Mouse (Mus musculus): Measurements from ENCODE around the gene Gm21970. TPM values are rescaled to one million over a fixed set of nuclear protein-coding genes. Genes with fewer than 3 reads are reported as not detected.

The Gm21970 gene
- total RNA-seq, 2 experiments from 2014 or later = not detected

DNA sequence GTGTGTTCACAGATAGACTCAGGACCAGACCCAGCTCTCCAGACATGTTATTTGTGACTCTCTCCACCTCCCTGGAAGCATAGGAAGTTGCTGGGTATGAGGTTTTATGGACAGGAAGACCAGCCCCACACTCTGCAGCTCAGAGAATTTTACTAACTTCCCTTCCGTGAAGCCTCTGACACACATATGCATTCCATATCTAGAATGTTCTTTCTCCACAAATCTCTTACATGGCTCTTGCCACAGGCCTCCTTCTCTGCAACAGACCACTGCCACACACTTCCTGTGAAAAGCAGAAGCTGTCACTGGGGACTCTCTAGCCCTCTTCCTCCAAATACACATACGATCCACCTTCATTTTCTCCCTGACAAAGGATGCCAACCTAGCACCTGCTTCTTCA lies 24.5 kb upstream of the Gm21970 start:
- ATAC-seq (replicated peaks; ENCODE audit: low FRiP score, low TSS enrichment, poor library complexity, severe bottlenecking) = no peak

DNA sequence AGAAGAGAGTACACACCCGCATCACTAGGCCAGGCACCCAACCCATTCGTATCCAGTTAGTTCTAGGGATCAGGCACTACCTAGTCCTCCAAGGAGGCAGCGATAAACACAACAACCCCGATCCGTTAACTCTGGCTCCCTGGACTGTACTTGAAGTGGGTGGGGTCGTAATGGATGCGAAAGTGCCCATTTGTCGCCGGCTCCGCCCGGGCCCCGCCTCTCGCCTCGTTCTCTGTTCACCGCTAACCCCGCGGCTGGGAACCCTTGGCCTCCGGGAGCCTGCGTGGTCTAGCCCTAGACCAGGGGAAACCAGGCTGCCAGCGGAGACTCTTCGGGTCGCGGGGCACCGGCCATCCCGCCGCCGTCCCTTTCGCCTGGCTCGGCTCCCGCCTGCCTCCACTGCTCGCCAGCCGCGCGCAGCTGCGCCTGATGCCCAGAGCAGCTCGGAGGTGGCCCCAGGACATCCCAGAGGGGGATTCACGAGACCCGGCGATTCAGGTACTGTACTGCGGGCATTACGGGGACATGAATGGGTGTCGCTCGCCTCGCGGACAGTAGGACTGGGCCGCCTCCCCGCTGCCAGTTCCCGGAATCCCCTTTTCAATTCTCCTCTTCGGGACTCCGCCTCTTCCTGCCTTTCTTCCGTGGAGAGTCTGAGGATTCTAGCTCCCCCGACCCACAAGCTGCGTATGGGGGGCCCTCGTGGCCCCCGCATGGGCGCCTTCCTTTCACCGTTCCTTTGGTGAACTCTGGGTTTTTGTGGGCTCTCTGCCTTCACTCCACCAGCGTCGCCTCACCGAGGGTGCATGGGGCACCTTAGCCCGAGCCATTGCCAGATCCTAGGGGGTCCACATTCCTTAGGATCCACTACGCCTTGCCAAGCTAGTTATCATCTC lies 18.7 kb upstream of the Gm21970 start, which contains the start of gene Ifnar2:
Gene Ifnar2 (plus strand): TSS at position 207 of the 896 bp plus-strand sequence.
- peak; percentile 90 for ATAC-seq (replicated peaks; ENCODE audit: low FRiP score, low TSS enrichment, poor library complexity, severe bottlenecking)

DNA sequence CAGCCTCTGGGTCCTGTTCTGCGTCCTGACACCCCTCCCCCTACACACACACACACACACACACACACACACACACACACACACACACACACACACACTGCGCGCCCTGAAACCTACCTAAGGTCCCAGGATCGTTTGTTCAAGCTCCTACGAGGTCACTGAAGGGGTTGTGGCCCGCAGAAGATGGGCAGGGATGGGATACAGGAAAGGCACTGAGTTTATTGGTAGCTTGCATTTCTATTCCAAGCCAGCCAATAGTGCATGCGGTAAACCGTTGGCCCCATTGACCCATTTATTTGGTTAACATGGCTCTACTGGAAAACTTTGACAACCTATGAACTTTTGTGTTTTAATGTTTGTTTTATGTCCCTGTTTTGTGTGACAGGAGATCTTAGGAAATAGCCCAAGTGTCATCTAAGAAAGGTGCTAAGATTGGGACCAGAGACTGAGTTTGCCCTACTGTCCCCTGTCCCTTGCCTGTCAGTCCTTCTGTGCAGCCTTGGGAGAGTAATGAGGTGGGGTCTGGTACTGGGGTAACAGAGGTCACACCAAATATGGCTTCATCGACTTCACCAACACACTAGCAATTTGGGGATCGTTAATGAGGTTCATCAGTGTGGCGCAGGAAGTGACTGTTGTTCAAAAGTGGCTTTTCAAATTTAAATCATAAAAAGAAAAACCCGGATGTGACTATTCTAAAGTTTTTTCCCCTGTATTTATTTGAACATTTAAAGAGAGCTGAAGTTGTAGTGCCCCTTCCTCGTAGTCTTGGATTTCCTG lies 17.9 kb upstream of the Gm21970 start:
- no peak for ATAC-seq (replicated peaks; ENCODE audit: low FRiP score, low TSS enrichment, poor library complexity, severe bottlenecking)

DNA sequence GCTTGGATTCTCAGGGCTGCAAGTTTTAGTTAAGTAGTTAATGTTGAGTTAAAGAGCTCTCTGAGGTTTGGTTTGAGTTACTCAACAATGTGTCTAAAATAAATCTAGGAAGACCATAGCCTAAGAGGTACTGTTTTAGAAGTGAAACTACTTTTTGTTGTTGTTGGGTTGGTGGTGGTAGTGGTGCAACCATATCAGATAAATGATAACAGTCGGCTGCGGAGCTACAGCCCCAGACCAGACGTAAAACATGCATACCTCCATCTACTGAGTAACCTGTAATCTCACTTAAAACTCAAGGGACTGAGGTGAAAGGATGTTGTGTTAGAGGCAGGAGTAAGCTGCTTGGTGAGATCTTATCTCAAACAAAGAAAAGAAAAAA lies 17.3 kb upstream of the Gm21970 start:
- ATAC-seq (replicated peaks; ENCODE audit: low FRiP score, low TSS enrichment, poor library complexity, severe bottlenecking) = no peak

DNA sequence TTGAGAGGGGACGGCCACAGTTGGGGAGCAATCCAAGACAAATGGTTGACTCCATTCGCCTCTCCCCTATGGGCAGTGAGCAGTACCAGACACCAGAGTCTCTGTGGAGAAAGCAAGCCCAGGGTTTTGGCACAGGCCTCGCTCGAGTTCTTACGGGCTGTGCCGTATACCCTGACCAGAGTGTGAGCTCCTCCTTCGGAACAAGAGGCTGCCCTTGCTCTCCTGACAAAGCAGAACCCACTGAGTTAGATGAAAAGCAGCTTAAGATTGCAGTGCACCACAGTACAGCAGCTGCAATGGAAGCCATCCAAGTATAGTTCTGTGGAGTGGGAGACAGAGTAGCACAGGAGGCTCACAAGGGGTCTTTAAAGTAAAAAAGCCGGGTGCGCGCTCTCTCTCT lies 14.8 kb upstream of the Gm21970 start:
- ATAC-seq (replicated peaks; ENCODE audit: low FRiP score, low TSS enrichment, poor library complexity, severe bottlenecking) = no peak

DNA sequence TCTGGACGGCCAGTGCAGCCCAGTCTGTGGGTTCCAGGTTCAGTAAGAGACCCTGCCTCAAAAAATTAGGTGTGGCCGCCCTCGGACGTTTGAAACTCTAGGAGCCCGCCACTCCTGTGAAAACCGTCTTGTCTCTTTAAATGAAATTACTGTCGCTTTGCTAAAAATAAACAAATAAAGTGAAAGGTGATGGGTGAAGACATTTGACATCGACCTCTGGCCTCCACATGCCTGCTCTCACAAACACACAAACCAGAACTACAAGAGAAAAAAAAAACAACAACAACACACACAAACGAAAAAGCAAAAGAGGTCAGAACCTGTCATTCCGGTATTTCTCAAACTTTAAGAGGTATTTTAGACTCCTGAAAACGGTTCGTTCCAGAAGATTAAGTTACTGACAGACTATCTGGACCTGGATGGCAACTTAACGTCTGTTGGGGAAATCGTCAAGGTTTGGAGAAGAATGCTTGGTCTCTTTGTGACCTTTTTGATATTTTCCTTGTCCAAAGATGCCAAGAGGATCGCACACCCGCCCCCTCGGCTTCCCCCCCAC lies 13.0 kb upstream of the Gm21970 start:
- ATAC-seq (replicated peaks; ENCODE audit: low FRiP score, low TSS enrichment, poor library complexity, severe bottlenecking) = no peak

DNA sequence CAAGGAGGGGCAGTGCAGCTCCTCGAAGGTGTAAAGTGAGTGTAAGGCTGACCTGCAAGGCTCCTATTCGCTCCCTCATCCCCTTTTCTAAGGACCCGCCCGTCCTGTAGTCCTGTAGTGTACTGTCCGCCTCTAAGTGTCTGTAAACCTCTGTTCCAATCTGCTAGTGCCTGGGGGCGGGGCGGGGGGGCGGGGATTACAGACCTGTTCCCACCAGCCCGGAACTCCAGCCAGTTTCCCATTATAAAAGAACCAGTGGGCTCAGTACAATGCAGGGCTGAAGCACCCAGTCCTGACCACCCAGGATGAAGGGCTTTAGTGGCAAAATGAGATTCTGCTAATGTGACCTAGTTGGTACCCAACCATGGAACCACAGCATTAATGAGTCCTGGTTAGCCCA lies 12.5 kb upstream of the Gm21970 start:
- no peak for ATAC-seq (replicated peaks; ENCODE audit: low FRiP score, low TSS enrichment, poor library complexity, severe bottlenecking)

DNA sequence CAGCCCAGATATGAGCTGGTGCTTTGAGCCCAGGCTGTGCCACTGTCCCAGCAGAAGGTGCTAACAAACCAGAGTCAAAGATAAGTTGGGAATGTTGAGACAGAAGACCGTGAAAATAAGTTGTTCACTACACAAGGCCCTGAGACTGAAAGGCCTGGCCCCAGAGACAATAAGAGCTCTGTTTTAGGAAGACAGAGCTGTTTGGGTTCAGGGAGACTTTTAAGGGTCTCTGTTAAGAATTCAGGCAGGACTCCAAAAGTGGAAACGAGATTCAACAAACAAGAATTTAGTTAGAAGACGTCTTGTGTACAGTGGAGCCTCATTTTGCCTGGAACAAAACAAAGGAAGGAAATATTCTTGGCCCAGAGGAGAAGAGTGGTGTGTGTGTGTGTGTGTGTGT lies 12.1 kb upstream of the Gm21970 start:
- no peak for ATAC-seq (replicated peaks; ENCODE audit: low FRiP score, low TSS enrichment, poor library complexity, severe bottlenecking)

DNA sequence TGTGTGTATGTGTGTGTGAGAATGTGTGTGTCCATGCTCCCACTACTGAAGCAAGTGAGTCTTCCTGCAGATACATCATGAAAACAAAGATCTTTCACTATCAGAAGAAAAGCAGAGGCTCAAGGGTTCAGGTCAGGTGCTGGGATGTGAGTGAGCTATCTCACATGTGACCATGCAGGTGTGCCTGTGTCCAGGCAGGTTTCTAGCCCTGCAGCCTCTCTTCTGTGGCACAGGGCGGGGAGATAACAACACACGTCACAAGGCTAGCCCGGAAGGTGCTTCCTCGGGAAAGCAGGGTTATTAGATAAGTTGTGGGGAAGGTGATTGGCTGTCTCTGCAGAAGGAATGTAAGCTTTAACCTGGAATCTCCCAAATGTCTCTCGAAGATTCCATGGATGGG lies 11.4 kb upstream of the Gm21970 start:
- ATAC-seq (replicated peaks; ENCODE audit: low FRiP score, low TSS enrichment, poor library complexity, severe bottlenecking) = peak; percentile 82

DNA sequence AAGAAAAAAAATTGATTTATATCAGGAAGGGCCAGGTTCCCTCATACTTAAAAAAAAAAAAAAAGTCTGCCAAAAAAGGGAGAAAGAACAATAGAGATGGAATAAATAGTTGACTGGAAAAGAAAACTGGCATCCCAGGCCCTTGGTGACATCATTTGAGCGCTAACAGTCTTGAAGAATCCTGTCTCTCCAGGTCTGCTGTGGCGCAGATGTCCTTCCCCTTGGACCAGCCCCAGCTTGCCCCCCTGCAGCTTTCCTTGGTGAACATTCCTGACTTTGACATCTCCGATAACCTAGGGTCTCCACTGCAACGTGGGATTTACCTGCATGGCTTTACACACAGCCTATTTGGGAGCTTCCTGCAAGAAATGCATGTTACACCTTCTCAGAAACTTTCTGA lies 9.9 kb upstream of the Gm21970 start:
- ATAC-seq (replicated peaks; ENCODE audit: low FRiP score, low TSS enrichment, poor library complexity, severe bottlenecking) = no peak

DNA sequence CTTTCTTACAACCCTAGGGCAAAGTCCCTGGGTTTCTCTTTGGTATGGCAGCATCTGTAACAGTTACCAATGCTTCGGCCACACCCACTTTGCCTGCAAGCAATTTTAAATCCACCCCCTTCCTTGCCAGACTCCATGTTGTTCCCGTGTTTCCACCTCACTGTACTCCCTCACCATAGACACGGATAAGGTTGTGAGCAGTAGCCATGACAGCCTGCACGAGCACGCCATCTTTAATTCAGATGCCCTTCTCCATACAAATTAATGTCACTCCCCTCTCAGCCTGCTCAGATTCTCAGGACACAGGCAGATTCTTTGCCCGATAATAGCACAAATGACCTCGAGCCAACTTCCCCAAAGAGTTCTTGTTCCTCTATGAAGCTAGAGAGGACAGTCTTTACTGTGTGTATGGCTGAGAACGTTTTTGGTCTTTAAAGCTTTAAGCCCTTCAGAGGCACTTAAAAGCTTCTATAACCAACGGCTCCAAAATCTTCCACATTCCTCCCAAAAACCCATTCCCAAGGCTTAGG lies 9.2 kb upstream of the Gm21970 start:
- ATAC-seq (replicated peaks; ENCODE audit: low FRiP score, low TSS enrichment, poor library complexity, severe bottlenecking) = no peak

DNA sequence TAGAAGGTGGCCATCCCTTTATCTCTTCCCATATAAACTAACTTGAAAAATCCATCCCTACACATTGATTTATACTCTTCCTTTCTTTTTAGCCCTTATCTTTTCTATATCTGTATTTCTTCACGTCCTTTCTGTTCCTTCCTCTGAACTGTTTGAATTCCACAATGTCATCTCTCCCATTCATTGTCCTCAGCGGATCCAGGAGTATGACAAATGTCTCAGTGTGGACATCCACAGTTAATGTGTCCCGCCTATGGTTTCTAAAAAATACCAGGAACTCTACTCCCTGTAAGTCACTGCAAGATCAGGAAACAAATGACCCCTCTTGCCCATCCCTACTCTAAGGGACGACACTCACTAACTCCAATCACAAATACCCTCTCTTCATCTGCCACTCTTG lies 7.3 kb upstream of the Gm21970 start:
- ATAC-seq (replicated peaks; ENCODE audit: low FRiP score, low TSS enrichment, poor library complexity, severe bottlenecking) = no peak

DNA sequence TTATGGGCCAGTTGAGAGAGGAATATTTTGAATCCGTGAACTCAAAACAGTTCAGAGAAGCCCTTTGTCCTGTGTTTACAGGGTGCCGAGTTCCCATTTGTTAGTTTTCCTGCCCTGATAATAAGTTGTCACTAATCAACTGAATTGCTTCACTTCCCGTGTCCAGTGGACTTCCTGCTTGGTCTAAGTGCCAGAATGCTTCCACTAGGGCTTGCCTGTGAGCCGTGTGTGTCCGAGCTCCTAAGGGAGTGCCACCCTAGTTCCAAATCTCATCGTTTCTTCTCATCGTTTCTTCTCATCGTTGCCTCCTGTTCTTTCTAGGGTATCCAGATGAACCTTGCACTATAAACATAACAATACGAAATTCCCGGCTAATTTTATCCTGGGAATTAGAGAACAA lies 5.9 kb upstream of the Gm21970 start:
- no peak for ATAC-seq (replicated peaks; ENCODE audit: low FRiP score, low TSS enrichment, poor library complexity, severe bottlenecking)

DNA sequence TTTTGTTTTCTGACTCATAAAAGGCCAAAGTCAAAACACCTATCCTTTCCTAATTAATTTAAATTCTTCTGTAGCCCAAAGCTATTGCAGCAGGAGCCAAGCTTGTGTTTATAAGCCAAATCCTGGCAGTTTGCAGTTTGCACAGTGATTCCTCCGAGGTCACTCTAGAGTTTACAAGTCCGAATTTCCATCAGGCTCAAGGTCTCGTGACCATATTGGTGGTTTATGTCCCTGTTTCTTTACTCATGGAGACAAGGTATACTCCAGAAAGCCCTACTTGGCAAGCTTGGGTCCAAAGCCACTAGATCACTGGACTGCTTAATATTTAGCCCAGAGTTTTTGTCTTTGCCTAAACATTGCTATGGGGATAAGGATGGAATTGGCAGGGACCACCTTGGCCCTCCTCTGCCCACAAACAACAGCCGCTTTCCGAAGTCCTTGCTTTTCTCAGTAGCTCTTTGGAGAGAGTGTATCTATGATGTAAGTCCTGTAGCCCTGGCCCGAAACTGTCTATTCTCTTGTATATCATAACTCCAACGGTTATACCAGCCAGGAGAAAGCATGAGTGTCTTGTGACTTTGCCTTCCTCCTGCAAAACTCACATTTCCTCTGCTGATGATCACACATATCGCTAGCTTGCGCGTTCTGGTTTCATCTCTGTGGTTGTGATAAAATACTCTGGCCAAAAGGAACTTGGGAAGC lies 5.0 kb upstream of the Gm21970 start:
- no peak for ATAC-seq (replicated peaks; ENCODE audit: low FRiP score, low TSS enrichment, poor library complexity, severe bottlenecking)

DNA sequence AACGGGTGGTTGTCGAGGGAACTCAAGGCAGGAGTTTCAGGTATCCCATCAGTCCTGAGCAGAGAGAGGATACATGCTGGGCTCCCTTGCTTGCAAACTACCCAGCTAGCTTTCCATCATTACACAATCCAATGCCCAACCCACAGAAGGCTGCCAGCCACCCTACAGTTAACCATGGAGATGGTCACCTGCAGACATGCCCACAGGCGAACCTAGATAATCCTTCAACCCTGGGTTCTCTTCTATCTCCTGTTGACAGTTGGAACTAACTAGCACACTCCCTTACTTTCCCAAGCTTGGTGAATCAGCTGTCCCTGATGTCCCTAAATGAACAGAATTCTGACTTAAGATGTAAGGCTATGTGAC lies 4.4 kb upstream of the Gm21970 start:
- ATAC-seq (replicated peaks; ENCODE audit: low FRiP score, low TSS enrichment, poor library complexity, severe bottlenecking) = peak; percentile 64; the same call in 1 of the 2 replicates

DNA sequence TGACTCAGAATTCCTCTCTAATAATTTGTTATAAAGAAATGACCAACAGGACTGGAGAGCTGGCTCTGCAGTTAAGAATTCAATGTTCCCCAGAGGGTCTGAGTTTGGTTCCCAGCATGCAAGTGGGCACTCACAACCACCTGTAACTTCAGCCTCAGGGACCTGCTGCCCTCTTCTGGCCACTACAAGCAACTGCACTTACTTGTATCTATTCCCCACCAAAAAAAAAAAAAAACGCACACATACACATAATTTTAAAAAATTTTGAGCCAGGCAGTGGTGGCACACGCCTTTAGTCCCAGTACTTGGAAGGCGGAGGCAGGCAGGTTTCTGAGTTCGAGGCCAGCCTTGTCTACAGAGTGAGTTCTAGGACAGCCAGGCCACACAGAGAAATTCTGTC lies 1.4 kb upstream of the Gm21970 start:
- no peak for ATAC-seq (replicated peaks; ENCODE audit: low FRiP score, low TSS enrichment, poor library complexity, severe bottlenecking)

DNA sequence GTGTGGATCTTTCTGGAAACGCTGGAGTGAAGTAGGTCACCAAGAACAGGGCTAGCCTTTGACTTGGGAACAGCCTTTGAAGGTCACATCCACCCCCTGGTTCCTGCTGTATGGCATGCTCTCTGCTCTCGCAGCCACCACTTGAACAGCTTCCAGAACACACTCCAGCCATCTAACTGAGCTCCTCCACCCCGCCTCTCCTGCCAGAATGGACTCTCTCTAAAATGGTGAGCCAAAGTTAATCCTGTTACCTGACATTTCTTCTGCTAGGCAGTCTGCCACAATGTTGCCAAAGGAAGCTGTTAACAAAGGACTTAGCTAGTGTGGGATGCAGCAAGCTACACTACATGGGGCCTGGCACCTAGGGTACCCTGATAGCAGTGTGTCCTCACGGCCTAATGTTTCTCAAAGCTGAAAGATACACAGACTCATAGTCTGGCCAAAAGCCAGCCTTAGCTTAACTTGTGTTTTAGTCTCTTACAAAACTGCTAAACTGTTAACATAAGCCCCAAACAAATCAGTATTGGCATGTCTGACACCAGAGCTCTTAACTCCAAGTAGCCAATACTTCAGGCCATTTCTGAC lies 3.4 kb downstream of the Gm21970 start:
- ATAC-seq (replicated peaks; ENCODE audit: low FRiP score, low TSS enrichment, poor library complexity, severe bottlenecking) = peak; percentile 76

DNA sequence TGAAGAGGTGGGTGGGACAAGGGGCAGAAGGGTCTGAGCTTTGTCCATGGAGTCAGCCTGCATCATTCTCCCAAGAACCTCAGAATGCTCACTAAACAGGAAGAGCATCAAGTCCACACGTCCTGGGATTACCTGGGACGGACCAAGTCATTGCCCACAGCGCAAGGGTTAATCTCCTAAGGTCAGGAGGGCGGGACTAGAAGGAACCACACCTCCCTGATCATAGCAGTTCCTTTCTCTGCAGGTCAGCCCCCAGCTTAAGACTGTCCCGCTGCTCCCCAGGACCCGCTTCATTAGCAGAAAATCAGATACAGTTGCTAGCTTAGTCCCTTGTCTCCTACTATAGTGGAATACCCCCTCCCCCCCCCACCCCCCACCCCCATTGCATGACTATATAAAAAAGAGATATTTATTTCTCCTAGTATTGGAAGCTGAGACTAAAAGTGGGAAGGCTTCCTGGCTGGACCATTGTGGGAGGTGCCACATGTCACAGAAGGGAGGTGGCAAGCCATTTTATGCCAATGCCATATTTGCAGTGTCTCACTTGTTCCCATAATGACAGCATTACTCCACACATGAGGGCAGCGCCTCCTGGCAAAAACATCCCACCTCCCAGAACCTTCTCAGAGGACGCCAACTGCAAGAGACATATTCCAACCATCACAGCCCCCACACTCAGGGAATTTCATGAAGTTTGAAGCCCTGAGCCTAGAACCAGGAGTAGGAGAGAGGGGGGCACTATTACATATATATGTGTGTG lies 4.3 kb downstream of the Gm21970 start:
- peak; percentile 20; the same call in 1 of the 2 replicates for ATAC-seq (replicated peaks; ENCODE audit: low FRiP score, low TSS enrichment, poor library complexity, severe bottlenecking)

Data from megakaryocyte-erythroid progenitor cell, adult 5-6 weeks (primary cell).